Mouse (Mus musculus): Measurements from ENCODE around the gene Foxe1.

Gene Foxe1

DNA sequence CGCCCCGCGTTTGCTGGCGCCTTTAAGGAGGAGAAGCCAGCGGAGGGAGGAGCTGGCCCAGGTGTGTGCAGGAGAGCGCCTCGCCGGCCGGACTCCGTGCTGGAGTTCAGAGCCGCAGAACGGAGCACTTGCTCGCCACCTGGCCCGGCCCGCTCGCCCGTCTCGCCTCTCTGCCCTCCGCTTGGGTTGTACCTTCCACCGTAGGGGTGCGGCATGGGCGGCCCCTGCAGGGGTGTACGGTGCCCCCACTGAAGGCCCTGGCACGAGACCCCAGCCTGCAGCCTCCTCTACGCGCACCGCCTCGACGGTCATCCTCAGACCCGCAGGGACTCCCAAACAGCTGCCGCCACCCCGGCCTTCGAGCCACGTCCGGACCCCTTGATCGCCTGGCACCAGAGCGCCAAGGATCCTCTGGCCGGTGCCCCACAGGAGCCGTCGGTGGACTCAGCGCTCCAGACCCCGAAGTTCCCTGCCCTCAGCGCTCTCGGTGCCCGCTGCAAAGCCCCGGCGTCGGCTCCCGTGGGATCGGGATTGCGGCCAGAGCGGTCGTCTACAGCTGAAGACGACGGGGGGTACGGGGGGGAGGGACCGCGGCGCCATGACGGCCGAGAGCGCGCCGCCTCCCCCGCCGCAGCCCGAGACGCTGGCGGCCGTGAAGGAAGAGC is at the start of gene Foxe1:
TSS of gene Foxe1 (plus strand) at position 14 of the 665 bp plus-strand sequence.
- no peak for DNase-seq (ENCODE audit: low read depth)

DNA sequence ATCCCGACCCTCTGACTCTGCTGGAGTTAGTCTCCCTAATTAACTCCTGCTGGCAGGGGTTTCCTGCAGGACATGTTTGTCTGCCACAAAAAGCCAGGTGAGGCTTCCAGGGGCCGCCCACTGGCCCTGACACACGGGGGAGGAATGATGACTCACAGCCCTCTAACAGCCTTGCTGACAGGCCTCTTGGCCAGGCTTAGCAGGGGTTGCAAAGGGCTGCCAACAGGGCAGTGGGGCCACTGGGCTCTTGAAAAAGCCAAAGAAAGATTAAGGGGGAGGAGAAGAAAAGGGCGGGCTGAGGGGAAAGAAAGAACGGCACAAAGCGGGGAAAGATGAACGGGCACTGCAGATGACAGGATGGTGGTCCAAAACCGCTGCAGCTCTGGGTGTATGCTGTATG is 39.3 kb upstream of the Foxe1 start:
- DNase-seq (ENCODE audit: low read depth) = no peak

- peak; percentile 37 for DNase-seq (ENCODE audit: low read depth)
These were observed 38.5 kb upstream of the Foxe1 start for GRCm38 (mm10) chr4:46304757-46305384.

GRCm38 (mm10) chr4:46305436-46305835 is 38.0 kb upstream of the Foxe1 start:
- DNase-seq (ENCODE audit: low read depth) = no peak

- no peak for DNase-seq (ENCODE audit: low read depth)
These were observed 36.1 kb upstream of the Foxe1 start for GRCm38 (mm10) chr4:46307341-46307740.

- no peak for DNase-seq (ENCODE audit: low read depth)
These were observed 35.5 kb upstream of the Foxe1 start for GRCm38 (mm10) chr4:46307869-46308268.

GRCm38 (mm10) chr4:46311631-46312030 is 31.8 kb upstream of the Foxe1 start:
- DNase-seq (ENCODE audit: low read depth) = no peak

DNA sequence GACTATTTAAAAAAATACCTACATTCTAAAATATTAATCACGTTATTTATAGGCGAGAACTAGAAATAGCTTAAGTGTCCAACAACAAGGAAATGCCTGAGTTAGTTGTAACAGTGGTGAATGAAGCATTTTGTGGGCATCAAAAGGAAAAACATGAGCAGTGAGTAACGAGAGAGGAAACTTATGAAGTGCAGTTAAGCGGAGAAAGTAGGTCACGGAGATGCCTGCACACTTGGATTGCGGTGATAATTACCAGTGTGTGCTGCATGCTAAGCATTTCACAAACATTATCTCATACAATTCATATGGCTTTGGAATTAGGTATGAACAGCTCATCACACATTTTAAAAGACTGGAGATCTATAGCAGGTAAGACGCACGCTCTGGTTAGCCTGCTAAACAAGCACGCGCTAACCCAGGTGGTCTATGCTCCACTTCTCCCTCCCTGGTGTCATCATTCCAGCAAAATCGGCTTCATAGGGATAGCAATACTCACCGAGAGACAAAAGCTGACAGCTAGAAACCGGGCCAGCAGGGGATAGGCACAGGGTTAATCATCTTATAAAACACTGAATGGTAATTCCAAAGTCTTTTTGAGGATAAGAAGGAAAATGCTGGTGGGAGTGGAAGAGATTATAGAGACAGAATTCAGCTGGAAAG is 21.5 kb upstream of the Foxe1 start:
- DNase-seq (ENCODE audit: low read depth) = no peak

DNA sequence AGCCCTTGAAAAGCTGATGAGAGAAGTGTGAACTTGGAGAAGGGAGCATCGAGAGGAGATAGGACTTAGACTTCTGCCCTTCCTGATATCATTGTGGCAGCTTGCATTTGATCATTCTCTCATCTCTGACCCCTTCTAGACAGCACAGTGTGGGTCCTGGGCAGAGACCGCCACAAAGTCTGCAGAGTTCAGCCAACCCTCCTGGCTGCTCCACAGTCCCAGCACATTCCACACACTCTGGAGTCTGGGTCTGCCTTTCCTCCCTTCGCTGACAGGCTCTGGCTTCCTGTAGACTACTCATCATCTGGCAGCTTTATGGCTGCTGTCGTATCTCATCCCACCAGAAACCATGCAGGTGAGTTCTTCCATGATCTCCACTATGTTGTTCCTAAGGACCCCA is 20.7 kb upstream of the Foxe1 start:
- no peak for DNase-seq (ENCODE audit: low read depth)

GRCm38 (mm10) chr4:46328906-46329305 is 14.5 kb upstream of the Foxe1 start:
- no peak for DNase-seq (ENCODE audit: low read depth)

- no peak for DNase-seq (ENCODE audit: low read depth)
These were observed 7.6 kb upstream of the Foxe1 start for GRCm38 (mm10) chr4:46335846-46336245.

DNA sequence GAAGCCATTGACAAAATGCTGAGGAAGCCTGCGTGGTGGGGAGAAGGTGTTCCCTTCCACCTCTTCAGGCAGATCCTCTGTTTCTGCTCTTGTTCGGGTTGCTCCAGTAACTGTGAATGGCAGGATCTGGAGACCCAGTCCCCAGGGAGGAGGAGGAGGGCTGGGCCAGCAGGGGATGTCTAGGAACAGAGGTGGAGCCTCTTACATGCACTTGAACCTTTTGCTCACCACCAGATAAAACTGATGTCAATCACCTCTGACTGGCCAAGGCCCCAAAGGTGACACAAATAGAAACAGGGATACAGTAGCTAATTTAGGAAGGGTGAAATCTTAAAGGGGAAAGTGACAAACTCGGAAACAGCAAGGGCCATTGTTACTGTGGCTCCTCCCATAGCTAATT is 5.4 kb upstream of the Foxe1 start:
- DNase-seq (ENCODE audit: low read depth) = no peak

DNA sequence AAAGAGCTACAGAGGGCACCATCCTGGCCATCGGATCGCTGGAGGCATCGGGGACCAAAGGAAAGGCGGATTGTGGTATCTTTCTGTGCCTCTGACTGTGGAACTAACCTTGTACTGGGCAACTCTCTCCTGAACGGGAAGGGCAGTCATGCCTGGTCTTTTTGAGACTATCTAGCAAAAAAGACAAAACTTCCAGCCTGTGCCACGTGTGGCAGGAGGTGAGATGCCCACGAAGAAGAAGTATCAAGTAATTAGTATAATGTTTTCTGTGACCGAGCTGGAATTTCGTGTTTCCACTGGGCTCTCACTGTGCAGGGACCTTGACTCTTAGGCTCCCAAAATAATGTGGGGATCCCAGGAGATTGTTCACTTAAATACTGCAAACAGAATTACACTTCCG is 4.4 kb upstream of the Foxe1 start:
- DNase-seq (ENCODE audit: low read depth) = no peak

DNA sequence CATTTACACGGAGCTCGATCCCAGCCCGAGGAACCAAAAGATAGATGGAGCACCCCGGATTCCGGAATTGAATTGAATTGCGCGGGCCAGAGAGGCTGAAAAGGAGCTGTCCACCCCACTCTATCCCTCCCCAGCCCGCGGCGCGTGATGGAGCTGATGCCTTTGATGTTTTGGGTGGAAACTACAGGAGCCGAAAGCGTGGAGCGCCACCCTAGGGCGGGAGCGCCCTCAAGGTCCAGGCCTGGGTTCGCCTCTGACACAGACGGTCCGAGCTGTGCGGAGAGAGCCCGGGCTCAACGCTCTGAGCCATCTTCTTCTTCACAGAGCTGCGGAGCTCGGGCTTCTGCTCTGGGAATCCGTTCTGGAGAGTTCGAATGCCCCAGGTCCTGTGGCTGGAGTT is 3.8 kb upstream of the Foxe1 start:
- no peak for DNase-seq (ENCODE audit: low read depth)

- DNase-seq (ENCODE audit: low read depth) = no peak
These were observed 1.4 kb upstream of the Foxe1 start for GRCm38 (mm10) chr4:46341831-46342680.

- DNase-seq (ENCODE audit: low read depth) = no peak
These were observed 610 bp upstream of the Foxe1 start for GRCm38 (mm10) chr4:46342711-46343286.

- no peak for DNase-seq (ENCODE audit: low read depth)
These were observed 879 bp downstream of the Foxe1 start for GRCm38 (mm10) chr4:46344288-46344687.

DNA sequence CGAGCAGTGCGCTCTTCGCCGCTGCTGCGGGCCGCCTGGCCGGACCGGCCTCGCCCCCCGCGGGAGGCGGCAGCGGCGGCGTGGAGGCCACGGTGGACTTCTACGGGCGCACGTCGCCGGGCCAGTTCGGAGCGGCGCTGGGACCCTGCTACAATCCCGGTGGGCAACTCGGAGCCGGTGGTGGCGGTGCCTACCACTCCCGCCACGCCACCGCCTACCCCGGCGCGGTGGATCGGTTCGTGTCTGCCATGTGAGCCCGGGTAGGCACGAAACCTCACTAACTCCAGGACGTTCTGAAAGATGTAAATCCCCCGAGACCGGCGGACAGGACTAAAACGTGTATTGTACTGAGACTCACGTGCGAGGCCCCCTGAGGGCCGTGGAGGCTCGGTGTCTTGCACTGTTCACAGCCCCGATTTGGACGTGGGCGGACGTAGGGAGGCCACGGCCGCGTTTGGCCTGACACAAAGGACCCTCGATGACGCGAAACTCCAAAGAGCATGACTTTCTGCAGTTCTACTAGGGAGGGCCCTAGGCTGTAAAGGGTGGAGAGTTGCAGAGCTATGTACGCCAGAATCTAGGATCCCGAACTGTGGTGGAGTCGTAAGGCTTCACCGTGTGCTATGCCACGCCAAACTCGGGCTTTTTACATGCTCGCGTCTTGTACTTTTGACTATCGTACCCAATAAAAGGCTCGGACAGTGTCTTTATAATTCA is 1.8 kb downstream of the Foxe1 start:
- DNase-seq (ENCODE audit: low read depth) = no peak

- no peak for DNase-seq (ENCODE audit: low read depth)
These were observed 2.3 kb downstream of the Foxe1 start for GRCm38 (mm10) chr4:46345773-46346100.

GRCm38 (mm10) chr4:46346221-46346620 is 2.8 kb downstream of the Foxe1 start:
- DNase-seq (ENCODE audit: low read depth) = no peak

GRCm38 (mm10) chr4:46347141-46347540 is 3.7 kb downstream of the Foxe1 start:
- no peak for DNase-seq (ENCODE audit: low read depth)
